Mouse (Mus musculus) CH12F3 (cell line): ENCODE measurements around the gene Mlh1.

ENCODE experiments used
- in situ Hi-C: fragments of 300-500 bp; cut with MboI; formaldehyde crosslinking; loops from 2 replicates; pipeline ENCODE4 v1.14.3; 2020; ENCODE audit warnings: low sequenced_read_pairs

The Mlh1 gene

GRCm38 (mm10) chr9:111271434-111272160 is at the start of gene Mlh1, which contains the start of gene Epm2aip1:
Gene Mlh1 (minus strand): TSS chr9:111271791.
Gene Epm2aip1 (plus strand): TSS chr9:111271929.
- in situ Hi-C loops = no loop called here

GRCm38 (mm10) chr9:111320912-111321311 is 49.3 kb upstream of the Mlh1 start:
- in situ Hi-C loops = no loop called here

GRCm38 (mm10) chr9:111314219-111314618 is 42.6 kb upstream of the Mlh1 start:
- in situ Hi-C loops = no loop called here

GRCm38 (mm10) chr9:111313793-111314192 is 42.2 kb upstream of the Mlh1 start:
- in situ Hi-C loops = no loop called here

- in situ Hi-C loops = no loop called here
Observed at GRCm38 (mm10) chr9:111313299-111313698, 41.7 kb upstream of the Mlh1 start.

GRCm38 (mm10) chr9:111312442-111313141 is 41.0 kb upstream of the Mlh1 start:
- in situ Hi-C loops = no loop called here

- in situ Hi-C loops = no loop called here
Observed at GRCm38 (mm10) chr9:111311843-111312441, 40.4 kb upstream of the Mlh1 start.

- in situ Hi-C loops = no loop called here
Observed at GRCm38 (mm10) chr9:111311031-111311842, 39.6 kb upstream of the Mlh1 start, which contains the start of gene Trank1. Gene Trank1 (plus strand): TSS chr9:111311739.

GRCm38 (mm10) chr9:111306142-111306541 is 34.6 kb upstream of the Mlh1 start:
- in situ Hi-C loops = no loop called here

- in situ Hi-C loops = no loop called here
Observed at GRCm38 (mm10) chr9:111304036-111304435, 32.4 kb upstream of the Mlh1 start.

- in situ Hi-C loops = no loop called here
Observed at GRCm38 (mm10) chr9:111302196-111302831, 30.7 kb upstream of the Mlh1 start.

GRCm38 (mm10) chr9:111298606-111299005 is 27.0 kb upstream of the Mlh1 start:
- in situ Hi-C loops = no loop called here

GRCm38 (mm10) chr9:111296433-111296832 is 24.8 kb upstream of the Mlh1 start:
- in situ Hi-C loops = no loop called here

GRCm38 (mm10) chr9:111295323-111295722 is 23.7 kb upstream of the Mlh1 start:
- in situ Hi-C loops = no loop called here

GRCm38 (mm10) chr9:111294911-111295310 is 23.3 kb upstream of the Mlh1 start:
- in situ Hi-C loops = no loop called here

- in situ Hi-C loops = no loop called here
Observed at GRCm38 (mm10) chr9:111293234-111293633, 21.6 kb upstream of the Mlh1 start.

- in situ Hi-C loops = no loop called here
Observed at GRCm38 (mm10) chr9:111290539-111291100, 19.0 kb upstream of the Mlh1 start.

GRCm38 (mm10) chr9:111289832-111290339 is 18.3 kb upstream of the Mlh1 start:
- in situ Hi-C loops = no loop called here

- in situ Hi-C loops = no loop called here
Observed at GRCm38 (mm10) chr9:111289294-111289831, 17.8 kb upstream of the Mlh1 start.

- in situ Hi-C loops = no loop called here
Observed at GRCm38 (mm10) chr9:111287956-111288355, 16.4 kb upstream of the Mlh1 start.
